Mouse (Mus musculus): ENCODE measurements around the gene Osbpl3. TPM values are rescaled to one million over a fixed set of nuclear protein-coding genes. Genes with fewer than 3 reads are reported as not detected.
A peak's percentile ranks its signal among the peaks of the same experiment; 100 is the strongest.
"Not testable (repeated sequence)": the region's sequence is repeated elsewhere in the genome, so short reads cannot be mapped to it uniquely, and the experiment has no call there.

Osbpl3 gene
- total RNA-seq, 2 experiments from 2014 or later: 35.0 to 40.1 TPM

GRCm38 (mm10) chr6:50456706-50457105 lies 705 bp upstream of the Osbpl3 start:
- intact Hi-C loops (cut with DNase I): loop anchor here (2.0 to 5.0 kb wide), 2 partner anchors 44 to 138 kb away; no protein-coding TSS in a partner anchor
- no peak for DNase-seq (ENCODE audit: low spot score in 2 of 2)

DNA sequence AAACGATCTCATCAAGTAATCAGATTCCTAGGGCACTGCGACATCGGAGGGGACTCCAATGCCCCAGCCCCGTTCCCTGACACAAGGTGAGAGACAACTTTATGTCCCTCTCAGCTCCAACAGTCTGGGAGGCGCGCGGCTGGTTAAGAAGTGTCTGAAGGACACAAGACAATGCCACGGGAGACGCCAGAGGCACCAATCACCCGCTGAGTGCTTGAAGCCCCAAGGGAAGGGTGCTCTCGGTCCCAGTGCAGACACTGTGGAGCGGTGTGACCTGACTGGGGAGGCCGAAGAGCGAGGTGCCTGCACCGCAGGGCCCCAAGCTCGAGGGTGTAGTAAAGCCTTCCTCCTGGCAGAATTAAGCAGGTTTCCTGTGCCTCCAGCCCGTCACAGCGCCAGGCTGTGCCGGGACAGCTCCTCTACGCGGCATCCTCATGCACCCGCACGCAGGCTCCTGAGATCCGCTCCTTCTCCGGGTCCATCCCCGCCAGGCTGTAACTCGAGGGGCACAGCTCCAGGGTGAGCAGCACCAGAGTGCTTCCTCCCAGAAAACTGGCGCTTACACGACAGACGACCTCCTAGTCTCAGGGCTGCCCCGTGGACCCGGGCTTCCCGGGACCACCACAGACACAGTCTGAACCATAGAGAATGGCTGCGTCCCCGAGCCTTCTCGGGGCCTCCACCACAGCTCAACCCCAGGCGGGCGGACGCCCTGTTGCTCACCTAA lies 736 bp downstream of the Osbpl3 start:
- intact Hi-C loops (cut with DNase I): loop anchor here (2.0 to 5.0 kb wide), 3 partner anchors 43 to 72 kb away; no protein-coding TSS in a partner anchor
- DNase-seq (ENCODE audit: low spot score in 2 of 2): peak; percentile 45 to 56

GRCm38 (mm10) chr6:50453651-50454050 lies 2.4 kb downstream of the Osbpl3 start:
- no peak for DNase-seq (ENCODE audit: low spot score in 2 of 2)
- intact Hi-C loops (cut with DNase I): loop anchor here (2.0 kb wide), 2 partner anchors 71 to 73 kb away; no protein-coding TSS in a partner anchor

GRCm38 (mm10) chr6:50452220-50452619 lies 3.8 kb downstream of the Osbpl3 start:
- intact Hi-C loops (cut with DNase I): no loop called here

GRCm38 (mm10) chr6:50445616-50446015 lies 10.4 kb downstream of the Osbpl3 start:
- no peak for DNase-seq (ENCODE audit: low spot score in 2 of 2)
- intact Hi-C loops (cut with DNase I): no loop called here

More at GRCm38 (mm10) chr6:50452220-50452619, 3.8 kb downstream of the Osbpl3 start:
- no peak for DNase-seq (ENCODE audit: low spot score in 2 of 2)

- no peak for DNase-seq (ENCODE audit: low spot score in 2 of 2)
- intact Hi-C loops (cut with DNase I): loop anchor here (1.0 kb wide), 1 partner anchor 38 kb away; no protein-coding TSS in a partner anchor
Observed at GRCm38 (mm10) chr6:50440966-50441862, 14.8 kb downstream of the Osbpl3 start.

- intact Hi-C loops (cut with DNase I): loop anchor here (1.0 kb wide), 1 partner anchor 37 kb away; no protein-coding TSS in a partner anchor
Observed at GRCm38 (mm10) chr6:50440197-50440596, 15.8 kb downstream of the Osbpl3 start.

DNA sequence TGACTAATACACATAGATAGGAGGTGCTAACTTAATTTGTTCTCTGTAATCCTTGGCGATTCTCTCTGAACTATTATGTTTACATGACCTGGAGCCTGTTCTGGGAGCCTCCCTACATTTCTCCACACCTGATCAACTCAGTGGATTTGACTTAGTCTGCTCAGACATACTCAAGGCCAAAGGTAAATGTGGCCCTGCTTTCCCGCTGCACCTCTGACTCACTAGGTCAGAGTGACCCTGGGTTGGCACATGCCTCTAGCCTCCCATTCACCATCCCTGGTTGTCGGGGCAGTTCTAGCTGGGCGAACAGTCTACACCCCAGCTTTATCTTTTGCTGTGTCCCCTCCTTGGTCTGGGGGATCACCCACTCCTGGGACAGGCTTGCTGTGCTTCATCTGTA lies 17.1 kb downstream of the Osbpl3 start:
- intact Hi-C loops (cut with DNase I); DNase-seq (ENCODE audit: low spot score in 2 of 2): not testable (repeated sequence)

More at GRCm38 (mm10) chr6:50440197-50440596, 15.8 kb downstream of the Osbpl3 start:
- peak; percentile 39 to 95 for DNase-seq (ENCODE audit: low spot score in 2 of 2)

DNA sequence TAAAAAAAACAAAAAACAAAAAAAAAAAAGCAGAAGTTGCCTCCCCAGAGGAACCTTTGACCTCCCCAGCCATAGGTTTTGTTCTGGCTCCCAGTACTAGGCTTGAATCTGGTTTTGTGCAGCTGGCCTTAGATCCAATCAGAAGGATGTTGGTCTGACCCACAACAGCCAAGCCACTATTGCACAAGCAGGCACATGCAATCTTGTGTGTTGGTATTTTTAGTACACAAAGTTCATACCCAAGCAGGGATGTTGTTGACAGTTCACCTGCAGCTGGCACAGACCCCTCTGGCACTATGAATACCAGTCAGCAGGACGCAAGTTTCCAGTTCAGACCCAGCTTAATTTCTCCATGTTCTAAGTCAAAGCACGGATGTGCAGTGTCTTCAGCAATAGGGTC lies 18.2 kb downstream of the Osbpl3 start:
- no peak for DNase-seq (ENCODE audit: low spot score in 2 of 2)
- intact Hi-C loops (cut with DNase I): no loop called here

GRCm38 (mm10) chr6:50436661-50437060 lies 19.3 kb downstream of the Osbpl3 start:
- no peak for DNase-seq (ENCODE audit: low spot score in 2 of 2)
- intact Hi-C loops (cut with DNase I): no loop called here

DNA sequence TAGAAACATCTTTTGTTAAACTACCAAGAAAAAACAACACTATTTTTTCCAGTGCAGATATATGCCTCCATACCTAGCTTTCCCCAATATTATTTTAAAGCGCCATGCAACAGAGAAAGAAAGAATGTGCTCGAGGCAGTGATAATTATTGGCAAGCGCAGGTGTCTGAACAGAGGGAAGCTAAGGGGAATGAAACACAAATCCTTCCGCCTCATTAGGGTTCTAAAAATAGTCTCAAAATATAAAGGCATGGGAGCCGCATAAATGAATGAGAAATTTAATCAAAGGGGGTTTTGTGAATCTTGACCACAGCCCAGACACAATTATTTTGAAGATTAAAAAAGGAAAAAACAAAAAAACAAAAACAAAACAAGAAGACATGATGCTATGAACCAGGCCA lies 23.5 kb downstream of the Osbpl3 start:
- intact Hi-C loops (cut with DNase I): no loop called here

GRCm38 (mm10) chr6:50429299-50429698 lies 26.7 kb downstream of the Osbpl3 start:
- intact Hi-C loops (cut with DNase I): no loop called here
- no peak for DNase-seq (ENCODE audit: low spot score in 2 of 2)

More for the DNA sequence above, 23.5 kb downstream of the Osbpl3 start:
- DNase-seq (ENCODE audit: low spot score in 2 of 2): no peak

DNA sequence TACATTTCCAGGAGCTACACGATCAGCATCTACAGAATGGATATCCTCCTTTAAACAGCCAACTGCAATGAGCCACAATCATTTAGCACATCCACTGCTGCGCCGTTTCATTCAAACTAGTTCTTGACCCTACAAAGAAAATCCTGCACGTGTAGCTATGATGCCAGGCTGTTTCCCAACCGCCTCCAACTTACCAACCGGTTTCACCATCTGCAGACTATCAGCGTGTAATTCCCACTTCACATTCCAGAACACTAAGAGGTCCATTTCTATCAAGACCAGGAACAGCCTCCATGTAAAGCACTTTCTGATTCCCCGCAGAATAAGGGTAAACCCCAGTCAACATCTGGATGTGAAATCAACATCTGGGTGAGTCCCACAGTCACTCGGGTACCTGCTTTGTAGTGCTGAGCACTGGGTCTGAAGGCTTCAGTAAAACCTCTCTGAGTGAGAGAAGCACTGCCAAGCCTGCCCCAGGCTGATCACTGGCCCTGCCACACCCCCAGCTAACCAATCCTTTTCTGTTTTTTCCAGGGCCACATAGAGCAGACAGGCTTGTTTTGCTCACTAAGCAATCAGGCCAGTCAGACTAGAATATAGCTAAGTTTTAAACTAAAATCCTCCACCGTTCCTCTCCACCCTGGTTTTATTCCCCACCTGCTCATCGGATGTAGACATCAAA lies 28.8 kb downstream of the Osbpl3 start:
- intact Hi-C loops (cut with DNase I): no loop called here

GRCm38 (mm10) chr6:50426571-50426970 lies 29.4 kb downstream of the Osbpl3 start:
- no peak for DNase-seq (ENCODE audit: low spot score in 2 of 2)

More for the DNA sequence above, 28.8 kb downstream of the Osbpl3 start:
- no peak for DNase-seq (ENCODE audit: low spot score in 2 of 2)

GRCm38 (mm10) chr6:50424271-50424670 lies 31.7 kb downstream of the Osbpl3 start:
- intact Hi-C loops (cut with DNase I): no loop called here
- no peak for DNase-seq (ENCODE audit: low spot score in 2 of 2)

More at GRCm38 (mm10) chr6:50426571-50426970, 29.4 kb downstream of the Osbpl3 start:
- intact Hi-C loops (cut with DNase I): no loop called here

DNA sequence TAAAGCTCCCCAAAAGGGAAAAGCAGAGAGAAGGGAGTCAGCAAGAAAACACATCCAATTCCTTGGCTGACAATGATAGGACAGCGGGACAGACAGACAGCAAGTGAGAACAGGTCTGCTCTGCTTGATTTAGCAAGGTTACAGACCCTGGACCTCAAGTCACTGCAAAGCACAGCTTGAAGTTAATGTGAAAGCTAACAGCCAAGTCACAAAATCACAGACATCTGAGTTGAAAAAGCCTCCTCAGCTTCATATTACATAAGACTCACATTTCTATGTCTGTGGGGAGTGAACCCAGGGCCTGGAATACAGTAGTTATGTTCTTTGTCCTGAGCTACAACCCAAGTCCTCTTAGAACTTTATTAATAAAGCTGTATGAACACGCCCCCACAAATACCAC lies 35.6 kb downstream of the Osbpl3 start:
- no peak for DNase-seq (ENCODE audit: low spot score in 2 of 2)
- intact Hi-C loops (cut with DNase I): no loop called here

- DNase-seq (ENCODE audit: low spot score in 2 of 2): no peak
- intact Hi-C loops (cut with DNase I): no loop called here
Observed at GRCm38 (mm10) chr6:50419518-50420290, 36.3 kb downstream of the Osbpl3 start.

- intact Hi-C loops (cut with DNase I): no loop called here
Observed at GRCm38 (mm10) chr6:50418951-50419350, 37.0 kb downstream of the Osbpl3 start.

DNA sequence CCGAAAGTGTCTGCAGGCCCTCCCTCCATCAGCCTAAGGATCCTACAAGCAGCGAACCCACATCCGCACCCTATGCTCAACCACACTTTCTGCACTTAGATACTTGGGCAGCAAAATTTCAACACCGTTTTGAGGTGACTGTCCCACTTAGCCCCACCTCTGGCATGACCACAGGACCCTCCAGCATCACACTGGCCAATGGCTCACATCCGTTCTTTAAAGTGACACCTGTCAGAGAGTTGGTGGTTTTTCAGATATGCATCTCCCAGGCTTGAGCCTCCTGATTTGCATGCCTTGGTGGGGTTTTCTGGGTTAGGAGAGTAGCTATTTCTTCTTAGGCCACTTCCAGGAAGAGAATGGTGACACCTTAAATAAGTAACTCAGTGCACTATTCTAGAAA lies 39.1 kb downstream of the Osbpl3 start:
- DNase-seq (ENCODE audit: low spot score in 2 of 2): no peak
- intact Hi-C loops (cut with DNase I): no loop called here

More at GRCm38 (mm10) chr6:50418951-50419350, 37.0 kb downstream of the Osbpl3 start:
- no peak for DNase-seq (ENCODE audit: low spot score in 2 of 2)
